Mouse (Mus musculus) ES-Bruce4 (cell line): Measurements from ENCODE around the gene Tmed6.

Experiments
- CTCF ChIP-seq: IDR thresholded peaks from one replicate; pipeline ENCODE4 v1.8.1; 2011; ENCODE audit warnings: low read depth, low read length
- POLR2A ChIP-seq: IDR thresholded peaks from one replicate; pipeline ENCODE4 v1.8.1; 2011; ENCODE audit warnings: low read length; ENCODE audit not compliant: insufficient read depth

DNA sequence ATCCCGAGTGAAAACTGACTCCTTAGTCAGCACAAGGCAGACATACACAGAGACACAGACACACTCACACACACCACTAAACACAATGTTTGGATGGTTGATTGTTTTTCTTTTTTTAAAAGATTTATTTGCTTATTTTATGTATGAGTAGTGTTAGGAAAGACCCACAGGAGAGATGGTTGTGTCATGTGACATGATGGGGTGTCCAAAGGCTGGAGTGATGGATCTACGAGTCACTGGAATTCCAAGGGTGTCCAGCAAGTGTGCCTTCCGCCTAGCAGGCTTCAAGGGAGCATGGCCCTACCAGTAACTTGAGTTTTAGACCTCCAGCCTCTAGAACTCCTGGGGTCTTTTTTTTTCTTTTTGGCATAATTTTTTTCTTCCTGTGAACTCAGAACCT is 36.1 kb downstream of the Tmed6 start:
- no peak for TF ChIP-seq POLR2A
- no peak for TF ChIP-seq CTCF
